Mouse (Mus musculus) frontal cortex, postnatal 10 days (tissue): ENCODE measurements around the gene Tlr7.
"Not testable (repeated sequence)": the region's sequence is repeated elsewhere in the genome, so short reads cannot be mapped to it uniquely, and the experiment has no call there.

Experiments used
- DNase-seq, 2 experiments: peaks; one replicate each; pipeline ENCODE4 v3.0.0; 2022; ENCODE audit warnings: low spot score in 2 of 2, mixed read lengths in 1 of 2

Tlr7 gene

DNA sequence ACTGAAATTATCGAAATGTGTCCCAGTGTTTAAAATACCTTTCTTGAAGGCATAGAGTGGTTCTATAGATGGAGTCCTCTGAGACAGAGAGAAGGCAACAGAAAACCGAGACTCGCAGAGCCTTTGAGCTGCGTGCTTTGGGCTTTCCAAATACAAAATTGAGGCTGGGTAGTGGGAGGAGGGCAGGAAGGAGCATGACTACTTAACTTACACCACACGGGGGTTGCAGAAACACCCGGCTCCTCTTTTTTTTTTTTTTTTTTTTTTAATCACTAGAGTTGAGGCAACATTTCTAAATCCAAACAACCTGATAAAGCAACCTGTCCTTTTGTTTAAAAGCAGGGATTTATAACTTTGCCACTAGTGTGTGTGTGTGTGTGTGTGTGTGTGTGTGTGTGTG, at the start of gene Tlr7:
Tlr7 (minus strand) TSS at position 160 of the 400 bp plus-strand sequence.
- DNase-seq, result no peak

DNA sequence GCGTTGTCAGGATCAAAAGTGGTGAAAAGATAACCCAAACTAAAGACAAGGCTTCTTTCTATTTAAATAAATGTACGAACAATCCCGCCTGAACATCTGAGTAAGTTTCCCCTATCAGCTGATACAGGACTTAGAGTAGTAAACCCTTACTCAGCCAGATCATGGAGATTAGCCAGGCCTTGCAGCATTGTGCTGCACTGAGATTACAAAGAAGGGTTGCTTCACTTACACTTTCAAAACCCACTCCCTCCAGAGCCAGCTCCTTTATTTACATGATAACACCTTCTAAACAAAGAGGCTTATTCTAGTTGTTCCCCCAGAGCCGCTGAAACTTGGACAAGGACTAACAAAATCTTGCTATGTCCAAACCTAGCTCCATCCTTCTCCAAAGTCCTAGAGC, 49.7 kb upstream of the Tlr7 start:
- no peak for DNase-seq

DNA sequence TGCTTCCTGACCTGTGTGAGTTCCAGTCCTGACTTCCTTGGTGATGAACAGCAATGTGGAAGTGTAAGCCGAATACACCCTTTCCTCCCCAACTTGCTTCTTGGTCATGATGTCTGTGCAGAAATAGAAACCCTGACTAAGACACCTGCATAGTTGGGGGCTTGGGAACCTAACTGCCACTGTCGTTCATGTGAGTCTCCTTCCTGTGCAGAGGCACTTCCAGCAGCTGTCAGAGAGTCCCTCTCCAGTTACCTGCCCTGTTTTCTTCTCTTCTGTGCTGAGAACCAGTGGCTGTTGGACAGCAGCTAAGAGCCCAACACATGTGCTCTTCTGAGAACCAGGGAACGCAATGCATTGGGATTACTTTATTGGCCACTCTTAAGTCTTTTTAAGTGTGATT, 30.9 kb upstream of the Tlr7 start:
- DNase-seq, result not testable (repeated sequence)

DNA sequence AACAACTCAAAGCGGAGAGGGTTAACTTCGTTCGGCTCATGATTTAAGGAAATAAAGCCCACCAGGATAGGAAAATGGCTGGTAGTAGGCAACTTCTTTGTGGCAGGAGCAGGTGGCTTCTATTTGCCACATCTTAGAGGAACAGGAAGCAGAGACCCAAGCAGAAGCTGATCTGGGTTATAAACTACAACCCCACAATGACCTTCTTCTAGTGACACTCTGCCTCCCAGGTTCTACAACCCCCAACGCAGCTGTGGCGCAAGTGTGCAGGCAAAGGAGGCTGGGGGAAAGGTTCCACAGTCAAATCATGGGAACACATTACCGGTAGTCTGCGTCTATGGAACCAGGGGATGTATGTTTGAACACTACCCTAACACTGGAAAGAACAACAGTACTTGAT, 29.3 kb upstream of the Tlr7 start:
- DNase-seq, result no peak

DNA sequence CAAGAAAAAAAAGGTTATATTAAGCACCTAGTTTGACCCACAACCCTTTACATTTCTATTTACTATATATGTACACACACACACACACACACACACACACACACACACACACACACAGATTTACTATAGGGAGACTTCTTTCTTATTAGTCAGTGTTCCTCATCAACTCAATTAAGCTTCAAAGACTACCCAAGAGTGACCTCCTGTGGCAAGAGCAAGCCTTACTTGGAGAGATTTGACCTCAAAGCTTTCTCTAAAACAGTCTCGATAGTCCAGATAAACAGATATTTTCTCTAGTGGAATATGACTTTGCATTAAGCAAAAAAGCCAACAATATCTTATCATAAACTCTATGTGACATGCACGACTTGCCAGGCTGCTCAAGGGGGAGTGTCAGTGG, 27.1 kb upstream of the Tlr7 start:
- no peak for DNase-seq

DNA sequence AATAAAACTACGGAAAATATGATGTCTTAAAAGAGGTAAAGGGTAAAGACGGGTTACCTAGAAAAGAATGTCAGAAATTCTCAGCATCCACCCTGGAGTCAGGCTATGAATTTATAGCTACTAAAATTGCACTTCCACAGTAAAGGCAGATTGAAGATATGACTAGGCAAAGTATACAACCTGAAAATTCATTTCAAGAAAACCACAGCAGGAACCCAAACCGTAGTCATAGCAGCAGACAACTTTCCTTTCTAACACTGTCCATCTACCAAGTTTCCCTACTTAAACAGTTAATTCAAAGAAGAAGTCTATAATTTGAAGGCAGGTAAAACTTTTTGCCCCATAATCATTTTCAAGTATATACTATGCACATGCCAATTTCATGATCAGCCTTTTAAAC, 25.6 kb upstream of the Tlr7 start:
- no peak for DNase-seq

DNA sequence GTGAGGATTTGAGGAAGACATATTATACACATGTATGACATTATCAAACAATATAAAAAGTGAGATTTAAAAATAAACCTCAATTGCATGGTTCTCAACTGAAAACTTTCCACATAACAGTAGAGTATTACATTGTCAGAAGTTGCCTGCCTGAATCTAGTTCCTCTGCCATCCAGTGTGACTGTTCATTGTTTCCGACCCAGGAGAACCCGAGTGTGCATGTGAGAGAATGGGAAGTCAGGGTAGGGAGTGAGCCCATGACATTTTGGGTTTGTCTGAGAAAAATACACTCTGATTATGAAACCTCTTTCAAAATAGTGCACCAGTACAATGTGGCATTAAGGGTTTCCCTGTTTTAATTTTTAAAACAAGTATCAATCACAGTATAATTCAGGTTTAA, 23.3 kb upstream of the Tlr7 start:
- no peak for DNase-seq

DNA sequence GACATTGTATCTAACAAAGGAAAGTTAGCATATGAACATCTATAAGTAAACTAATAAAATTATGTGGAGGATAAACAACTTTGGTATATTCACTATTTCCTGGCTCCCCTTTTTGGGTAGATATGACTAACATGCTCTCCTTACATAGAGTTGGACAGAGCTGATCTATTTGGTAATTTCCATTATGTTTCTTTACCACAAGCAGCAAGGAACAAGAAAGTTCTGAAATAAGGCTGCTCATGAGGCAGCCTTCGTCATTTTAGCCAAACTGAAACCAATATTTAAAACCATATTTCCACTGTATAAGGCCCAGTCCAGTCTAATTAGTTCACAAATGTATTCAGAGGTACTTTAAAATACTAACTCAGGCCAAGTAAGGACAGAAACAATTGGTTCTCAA, 16.1 kb upstream of the Tlr7 start:
- no peak for DNase-seq

DNA sequence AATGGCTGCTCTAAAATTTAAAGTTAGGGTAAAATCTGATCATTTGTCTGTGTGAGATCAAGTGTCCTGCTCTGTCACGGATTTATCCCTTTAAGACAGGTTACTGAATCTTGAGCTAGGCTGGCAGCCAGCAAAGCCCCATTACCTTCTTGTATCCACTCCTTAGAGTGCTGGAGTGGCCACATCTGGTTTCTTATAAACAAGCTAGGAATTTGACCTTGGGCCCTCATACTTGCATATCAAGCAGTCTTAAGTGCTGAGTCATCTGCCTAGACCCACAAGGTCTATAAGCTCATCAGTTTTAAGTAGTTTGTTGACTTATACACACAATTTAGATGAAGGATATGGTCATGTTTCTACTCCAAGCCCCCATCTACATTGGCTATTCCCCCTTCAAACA, 14.0 kb upstream of the Tlr7 start:
- no peak for DNase-seq

DNA sequence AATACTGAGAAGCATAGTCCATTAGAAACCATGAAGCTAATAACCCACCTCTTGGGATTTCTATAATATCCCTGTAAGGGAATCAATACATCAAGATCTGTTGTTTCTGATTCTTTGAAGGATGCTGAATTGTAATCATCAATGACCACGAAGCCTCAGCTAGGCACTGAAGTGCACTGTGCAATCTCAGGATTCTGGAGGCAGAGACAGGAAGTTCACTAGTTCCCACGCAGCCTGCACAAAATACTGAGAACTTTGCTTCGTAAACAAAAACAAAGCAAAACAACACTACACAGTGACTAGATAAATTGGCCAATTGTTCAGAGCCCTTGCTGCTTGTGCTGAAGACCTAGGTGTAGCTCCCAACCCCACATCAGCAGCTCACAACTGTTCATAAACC, 11.5 kb upstream of the Tlr7 start:
- no peak for DNase-seq

DNA sequence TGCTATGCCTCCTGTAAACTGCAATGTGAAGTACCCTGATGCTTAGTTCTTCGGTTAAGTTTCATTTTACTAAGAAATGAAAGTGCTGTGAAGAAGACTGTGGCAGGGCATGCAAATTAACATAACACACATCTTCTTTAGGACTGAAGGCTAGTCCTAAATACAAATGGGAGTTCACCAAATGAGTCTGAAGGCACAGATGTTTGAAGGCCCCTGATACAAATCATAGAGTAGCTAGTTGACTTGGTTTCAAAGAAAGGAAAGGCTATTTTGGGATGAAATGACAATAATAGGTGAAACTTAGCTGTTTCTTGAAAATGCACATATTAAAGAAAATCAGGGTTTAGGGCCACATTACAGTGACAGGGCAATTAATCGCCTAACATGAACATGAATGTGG, 9.8 kb upstream of the Tlr7 start:
- no peak for DNase-seq

DNA sequence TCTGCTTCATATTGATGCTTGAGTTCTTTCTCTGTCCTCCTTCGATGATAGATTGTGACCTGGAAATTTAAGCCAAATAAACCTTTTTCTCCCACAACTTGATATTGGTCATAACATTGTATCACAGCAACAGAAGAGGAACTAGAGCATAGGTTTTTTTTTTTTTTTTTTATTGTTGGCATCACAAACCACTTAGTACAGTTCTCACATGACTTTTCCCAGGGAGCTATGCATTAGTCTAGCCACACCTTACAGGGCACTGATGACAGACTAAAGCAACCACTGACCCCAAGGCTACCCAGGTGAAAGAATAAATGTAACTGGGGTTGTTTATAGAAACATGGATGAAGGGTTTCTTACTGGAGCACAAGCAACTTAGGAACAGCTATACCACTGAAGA, 7.6 kb upstream of the Tlr7 start:
- no peak for DNase-seq

DNA sequence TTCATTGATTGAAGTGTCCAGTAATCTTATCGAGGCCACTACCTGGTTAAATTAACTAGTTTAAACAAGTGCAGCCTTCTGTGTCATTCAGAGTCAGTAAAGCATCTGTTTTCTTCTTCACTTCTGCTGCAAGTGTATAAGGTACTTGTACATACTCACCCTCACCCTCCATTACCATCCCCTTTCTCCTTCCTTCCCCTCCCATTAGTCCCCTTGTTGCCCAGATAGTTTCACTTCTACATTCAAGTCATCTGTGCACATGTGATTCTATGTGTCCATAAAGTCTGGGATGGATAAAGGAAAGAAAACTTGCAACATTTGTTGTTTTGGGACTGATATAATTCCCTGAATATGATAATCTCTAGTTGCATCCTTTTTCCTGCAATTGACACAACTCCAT, 4.2 kb upstream of the Tlr7 start:
- DNase-seq, result no peak

DNA sequence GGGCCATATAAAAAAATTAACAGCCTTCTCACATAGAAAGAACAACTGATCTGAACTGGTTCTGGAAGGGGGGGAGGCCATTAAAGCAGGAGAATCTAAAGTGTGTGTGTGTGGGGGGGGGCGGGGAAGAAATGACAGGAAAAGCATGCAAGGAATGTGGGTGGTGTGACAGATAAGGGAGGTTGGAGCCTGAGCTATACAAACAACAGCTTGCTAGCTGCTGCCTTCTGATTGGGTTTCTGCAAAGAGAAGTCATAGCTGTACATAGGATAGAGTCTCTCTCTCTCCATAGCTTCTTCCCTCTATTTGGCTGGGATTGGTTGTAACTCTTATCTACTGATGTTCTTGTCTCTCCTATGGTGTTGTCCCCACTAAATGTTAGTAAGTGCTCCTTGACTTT, 2.2 kb upstream of the Tlr7 start:
- no peak for DNase-seq

DNA sequence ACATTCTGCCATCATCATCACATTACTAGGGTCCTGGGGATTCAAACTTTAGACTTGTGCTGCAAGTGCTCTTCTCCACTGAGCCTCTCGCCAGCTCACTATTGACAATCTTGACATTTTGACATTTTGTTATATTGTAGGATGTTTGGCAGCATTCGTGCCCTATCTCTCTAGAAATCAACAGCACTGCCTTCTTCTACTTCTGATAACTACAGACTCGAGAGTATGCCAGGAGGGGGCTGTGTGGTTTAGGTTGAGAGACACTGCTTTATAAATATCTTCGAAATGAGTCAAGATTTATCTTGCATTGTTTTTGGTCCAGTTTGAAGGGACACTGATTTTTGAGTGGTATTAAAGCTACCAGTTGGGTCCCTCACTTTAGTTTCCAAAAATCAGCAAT, 635 bp upstream of the Tlr7 start:
- DNase-seq, result no peak

DNA sequence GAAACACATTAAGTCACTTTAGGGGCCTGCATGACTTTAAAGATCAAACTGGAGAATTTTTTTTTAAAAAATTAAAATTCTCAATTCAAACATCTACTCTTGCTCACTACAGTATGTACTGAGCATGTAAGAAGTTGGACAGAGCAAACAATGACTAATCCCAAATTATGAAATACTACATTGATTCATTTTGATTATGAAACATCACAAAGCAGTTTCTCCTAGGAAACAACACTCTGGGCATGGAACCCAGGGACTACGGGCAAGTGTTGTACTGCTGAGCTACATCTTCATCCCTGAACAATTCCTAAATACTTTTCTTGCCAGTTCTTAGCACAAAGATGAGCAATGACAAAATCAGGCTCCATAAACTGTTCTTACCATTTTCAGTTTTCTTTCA, 738 bp downstream of the Tlr7 start:
- DNase-seq, result no peak

DNA sequence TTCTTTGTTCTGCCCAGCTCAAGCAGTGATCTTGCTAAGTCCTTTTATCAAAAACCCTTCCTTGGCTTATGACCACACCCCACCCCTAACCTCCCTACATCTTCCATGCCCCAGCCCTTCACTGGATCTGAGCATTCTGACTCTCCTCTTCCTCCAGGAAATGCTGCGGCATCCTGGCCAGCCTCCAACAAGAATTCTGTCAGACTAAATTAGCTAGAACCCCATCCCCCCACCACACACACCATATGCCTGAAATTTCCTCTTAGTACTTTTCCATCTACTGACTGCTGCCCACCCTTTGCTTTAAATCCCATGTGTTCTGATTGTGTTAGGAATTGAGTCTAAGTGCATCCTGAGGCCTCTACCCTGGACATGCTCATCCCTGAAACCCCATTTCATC, 1.3 kb downstream of the Tlr7 start:
- peak; percentile 13 to 33 for DNase-seq

DNA sequence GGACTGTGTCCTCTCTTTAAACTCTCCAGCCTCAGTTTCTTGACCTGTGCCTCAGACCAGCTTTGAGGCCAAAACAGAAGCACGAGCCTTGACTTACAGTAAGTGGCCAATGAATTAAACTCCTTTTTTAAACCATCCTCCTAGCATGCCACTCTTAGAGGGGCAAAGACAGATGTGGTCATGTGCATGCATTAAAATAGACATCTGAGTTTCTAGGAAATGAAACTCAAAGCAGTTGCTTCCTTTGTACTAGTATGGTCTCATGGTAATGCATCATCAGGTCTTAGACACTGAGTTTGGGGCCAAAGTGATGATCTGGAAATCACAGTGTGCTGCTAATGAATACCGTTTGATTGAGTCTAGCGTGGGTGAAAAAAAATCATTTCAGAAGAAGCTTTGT, 1.8 kb downstream of the Tlr7 start:
- DNase-seq, result no peak

DNA sequence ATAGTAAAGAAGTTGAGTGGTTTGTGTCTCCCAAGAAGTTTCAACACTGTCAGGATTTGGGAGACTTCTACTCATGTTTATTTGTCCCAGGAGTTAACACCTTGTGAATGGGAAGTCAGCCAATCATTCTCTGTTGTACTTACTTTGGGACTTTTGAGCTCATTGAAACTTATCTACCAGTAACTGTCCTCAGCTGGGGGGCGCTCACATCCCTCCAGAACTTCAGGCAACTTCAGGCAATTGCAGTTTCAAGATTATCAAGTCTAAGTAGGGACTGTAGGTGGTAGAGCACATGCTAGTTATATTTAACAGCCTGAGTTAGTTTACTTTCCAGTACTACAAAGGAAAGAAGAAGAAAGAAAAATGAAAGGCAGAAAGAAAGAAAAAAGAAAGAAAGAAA, 6.6 kb downstream of the Tlr7 start:
- no peak for DNase-seq

DNA sequence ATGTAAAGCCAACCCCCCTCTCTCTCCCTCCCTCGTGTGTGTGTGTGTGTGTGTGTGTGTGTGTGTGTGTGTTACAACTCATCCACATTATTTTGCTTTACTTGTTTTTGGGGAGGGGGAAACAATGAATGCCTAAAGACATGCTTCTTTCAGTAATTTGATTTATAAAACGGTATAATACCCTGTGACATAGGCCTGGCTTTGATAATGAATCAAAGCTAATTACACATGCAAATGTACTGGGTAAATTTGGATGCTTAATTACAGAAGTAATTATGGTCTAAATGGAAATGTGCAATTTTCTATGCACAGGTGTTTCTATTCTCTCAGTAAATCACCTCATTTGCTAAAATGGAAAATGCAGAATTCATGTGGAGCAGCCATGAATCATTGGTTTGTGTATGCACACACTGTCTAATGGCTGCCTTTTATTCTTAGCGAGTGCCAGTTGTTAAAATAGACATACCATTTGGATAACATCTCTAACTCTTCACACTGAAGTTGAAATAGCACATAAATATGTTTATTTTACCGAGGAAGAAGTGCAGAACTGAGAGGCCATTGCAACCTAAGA, 9.0 kb downstream of the Tlr7 start:
- DNase-seq, result no peak

DNA sequence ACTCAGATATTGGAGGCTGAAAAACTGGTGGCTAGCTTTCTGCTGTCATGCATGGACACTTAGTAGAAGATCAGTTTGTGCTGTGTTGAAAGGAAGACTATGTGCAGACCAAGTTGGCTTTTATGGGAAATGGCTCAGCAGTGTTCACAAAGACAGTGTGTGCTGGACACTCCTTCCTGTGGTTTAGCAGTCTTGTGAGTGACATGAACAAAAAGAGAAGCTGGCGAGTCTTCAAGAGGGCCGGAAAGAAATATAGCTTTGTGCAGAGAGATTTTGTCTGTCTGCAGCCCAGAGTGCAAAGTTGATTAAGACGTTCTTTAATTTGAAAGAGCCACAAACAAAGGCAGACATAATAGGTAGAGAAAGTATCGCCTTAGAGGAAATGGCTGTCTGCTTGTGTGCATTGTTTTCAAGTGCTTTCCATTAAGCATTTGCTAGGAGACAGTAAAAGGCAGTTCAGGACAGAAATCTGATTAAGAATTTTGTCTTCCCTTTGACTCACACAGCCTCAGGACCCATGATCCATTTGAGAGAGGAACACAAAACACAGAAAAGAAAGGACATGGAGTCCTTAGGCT, 11.4 kb downstream of the Tlr7 start:
- no peak for DNase-seq

DNA sequence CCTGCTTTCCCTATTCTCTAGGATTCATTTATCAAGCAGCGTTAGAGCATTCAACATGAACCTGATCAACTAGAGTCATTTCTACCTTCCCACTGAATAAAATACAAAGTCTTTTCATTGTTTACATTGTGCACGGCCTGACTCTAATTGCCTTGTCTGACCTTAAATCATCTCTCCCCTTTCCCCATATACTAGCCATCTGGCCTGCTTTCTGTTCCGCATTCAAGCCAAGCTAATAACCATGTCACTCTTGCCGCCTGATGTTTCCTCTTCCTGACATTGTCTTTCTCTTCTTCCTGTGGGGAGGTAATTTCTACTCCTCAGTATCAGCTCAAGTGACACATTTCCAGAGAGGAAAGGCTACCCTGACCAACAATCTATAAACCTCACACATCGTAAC, 14.6 kb downstream of the Tlr7 start:
- no peak for DNase-seq

DNA sequence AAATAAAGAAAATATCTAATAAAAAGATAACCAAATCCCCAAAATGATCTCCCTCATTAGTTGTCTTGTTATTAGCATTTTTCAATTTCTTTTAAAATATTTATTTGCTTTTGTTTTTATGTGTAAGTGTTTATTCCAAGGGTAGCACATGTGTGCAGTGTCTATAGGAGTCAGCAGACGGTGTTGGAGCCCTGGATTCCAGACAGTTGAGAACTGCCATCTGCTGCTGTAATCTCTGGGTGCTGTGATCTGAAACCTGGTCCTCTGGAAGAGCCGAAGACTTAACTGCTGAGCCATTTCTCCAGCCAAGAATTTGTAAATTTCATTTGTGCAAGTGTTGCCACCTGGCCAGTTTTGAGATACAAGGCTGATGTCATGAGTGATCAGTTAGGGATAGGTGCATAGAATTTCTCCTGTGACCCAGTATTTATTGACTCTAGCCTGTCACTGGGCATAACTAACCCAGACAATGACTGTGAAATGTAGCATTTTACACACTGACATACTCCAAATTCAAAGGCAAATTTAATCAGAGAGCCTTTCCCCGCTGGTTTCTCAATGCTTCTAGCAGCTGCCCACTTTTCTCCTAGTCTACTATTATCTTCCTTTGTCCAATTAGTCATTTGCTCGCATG, 15.1 kb downstream of the Tlr7 start:
- DNase-seq, result no peak

DNA sequence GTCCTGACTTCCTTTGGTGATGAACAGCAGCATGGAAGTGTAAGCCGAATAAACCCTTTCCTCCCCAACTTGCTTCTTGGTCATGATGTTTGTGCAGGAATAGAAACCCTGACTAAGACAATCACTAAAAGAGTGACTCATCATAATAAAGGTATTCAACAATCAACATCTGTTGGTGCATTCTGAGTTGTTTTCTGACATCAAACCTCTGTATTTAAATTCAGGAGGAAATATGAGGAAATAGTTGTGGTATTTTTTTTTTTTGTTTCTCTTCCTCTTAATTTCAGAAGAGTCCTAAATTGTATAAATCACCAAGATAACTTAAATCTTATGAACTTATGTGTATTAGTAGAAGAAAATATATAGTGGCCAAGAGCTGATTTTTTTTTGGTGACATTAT, 28.3 kb downstream of the Tlr7 start:
- DNase-seq, result not testable (repeated sequence)
